ENCODE assay signal across 10 mouse cellular contexts in genomic region chr1:97018978-97019377, GRCm38 (mm10).
A peak's percentile ranks its signal among the peaks of the same experiment; 100 is the strongest.
DNase-seq lines count a peak whose midpoint lies in the region; ATAC-seq and TF ChIP-seq lines count a peak whose summit lies in the region.
"Had no signal": no experiment of that assay in that cellular context is flagged by ENCODE, and none has a peak within 500 bp of the region (broad histone marks: within the 10 kb centered on the region; RNA-seq: fewer than 3 reads in every experiment).

No protein-coding gene starts in this region.

- H3K9ac ChIP-seq in hindbrain, embryonic 14.5 days = no peak overlapping the region
- no peak overlapping the region for H3K9ac ChIP-seq in hindbrain, embryonic 16.5 days (ENCODE audit: low read depth, low read length)
- no peak overlapping the region for H3K9ac ChIP-seq in ES-E14 (ENCODE audit: insufficient read depth, low read depth, low read length, poor library complexity, severe bottlenecking)
- H3K9ac ChIP-seq: liver, embryonic 15.5 days; stomach, embryonic 15.5 days had no signal

- no peak overlapping the region for H3K4me3 ChIP-seq in hindbrain, embryonic 14.5 days (replicated peaks; ENCODE audit: low read length)
- H3K4me3 ChIP-seq in hindbrain, embryonic 16.5 days (ENCODE audit: low read length) = no peak overlapping the region
- no peak overlapping the region for H3K4me3 ChIP-seq in ES-E14 (ENCODE audit: insufficient read depth in 1 of 2, low read depth in 1 of 2, low read length in 2 of 2, poor library complexity in 1 of 2, severe bottlenecking in 1 of 2)
- H3K4me3 ChIP-seq in lung, adult 2 months (replicated peaks; ENCODE audit: extremely low read depth, low read depth, low read length) = no peak overlapping the region
- H3K4me3 ChIP-seq: liver, embryonic 15.5 days; stomach, embryonic 15.5 days had no signal

- no peaks in the 10 kb centered on the region for H3K36me3 ChIP-seq in hindbrain, embryonic 14.5 days (replicated peaks; ENCODE audit: control insufficient read depth, insufficient read depth)
- H3K36me3 ChIP-seq in hindbrain, embryonic 16.5 days (ENCODE audit: control insufficient read depth, insufficient read depth, low read length) = no peaks in the 10 kb centered on the region
- no peaks in the 10 kb centered on the region for H3K36me3 ChIP-seq in ES-E14 (ENCODE audit: control insufficient read depth, insufficient read depth, low read length, poor library complexity, severe bottlenecking)
- H3K36me3 ChIP-seq: liver, embryonic 15.5 days; stomach, embryonic 15.5 days had no signal

- no peaks in the 10 kb centered on the region for H3K27me3 ChIP-seq in hindbrain, embryonic 14.5 days (ENCODE audit: control insufficient read depth, insufficient read depth, low read length)
- no peaks in the 10 kb centered on the region for H3K27me3 ChIP-seq in hindbrain, embryonic 16.5 days (replicated peaks; ENCODE audit: control insufficient read depth, insufficient read depth, low read length)
- H3K27me3 ChIP-seq: liver, embryonic 15.5 days; stomach, embryonic 15.5 days had no signal

- TF ChIP-seq POLR2A in lung, adult 2 months (IDR thresholded peaks at IDR 0.05; ENCODE audit: borderline replicate concordance, extremely low read depth, low read depth, low read length) = no peak

- H3K27ac ChIP-seq in hindbrain, embryonic 14.5 days = no peak overlapping the region
- H3K27ac ChIP-seq in hindbrain, embryonic 16.5 days (ENCODE audit: low read depth, low read length) = no peak overlapping the region
- H3K27ac ChIP-seq in ES-E14 (ENCODE audit: insufficient read depth, low read depth, low read length, poor library complexity, severe bottlenecking) = no peak overlapping the region
- H3K27ac ChIP-seq: liver, embryonic 15.5 days; stomach, embryonic 15.5 days had no signal

- no peak for TF ChIP-seq CTCF in lung, adult 2 months (IDR thresholded peaks at IDR 0.05; ENCODE audit: insufficient read depth, low read length)

- H3K4me1 ChIP-seq in hindbrain, embryonic 14.5 days (replicated peaks; ENCODE audit: control insufficient read depth, insufficient read depth, low read length) = no peaks in the 10 kb centered on the region
- no peaks in the 10 kb centered on the region for H3K4me1 ChIP-seq in hindbrain, embryonic 16.5 days (ENCODE audit: control insufficient read depth, insufficient read depth, low read depth, low read length)
- H3K4me1 ChIP-seq in ES-E14 (ENCODE audit: control insufficient read depth in 2 of 2, insufficient read depth in 2 of 2, low read length in 2 of 2, poor library complexity in 1 of 2) = no peaks in the 10 kb centered on the region
- no peaks in the 10 kb centered on the region for H3K4me1 ChIP-seq in lung, adult 2 months (ENCODE audit: control insufficient read depth, insufficient read depth, low read length)
- H3K4me1 ChIP-seq: liver, embryonic 15.5 days; stomach, embryonic 15.5 days had no signal

- peak; percentile 85 for DNase-seq in hindbrain, embryonic 14.5 days (ENCODE audit: low spot score)
- peak; percentile 54 for DNase-seq in ES-E14 (ENCODE audit: low read depth, low spot score)
- DNase-seq in cerebellum, postnatal 14 days = peak; percentile 73 to 75
- DNase-seq in kidney, postnatal 10 days = peak; percentile 54
- peak; percentile 19 for DNase-seq in lung, adult 2 months
- no peak for DNase-seq in c-Kit-positive CD71-positive TER-119-positive erythroid progenitor cells, embryonic 14.5 days (ENCODE audit: low spot score)
- no peak for DNase-seq in ovary, adult 18-20 months (ENCODE audit: low spot score)

- H3K4me2 ChIP-seq in hindbrain, embryonic 14.5 days (replicated peaks) = no peak overlapping the region
- no peak overlapping the region for H3K4me2 ChIP-seq in hindbrain, embryonic 16.5 days (ENCODE audit: low read length)
- H3K4me2 ChIP-seq: liver, embryonic 15.5 days; stomach, embryonic 15.5 days had no signal

- H3K9me3 ChIP-seq in hindbrain, embryonic 14.5 days (ENCODE audit: control insufficient read depth, low read length) = no peaks in the 10 kb centered on the region
- no peaks in the 10 kb centered on the region for H3K9me3 ChIP-seq in hindbrain, embryonic 16.5 days (ENCODE audit: control insufficient read depth, low read length)
- H3K9me3 ChIP-seq in ES-E14 (ENCODE audit: control insufficient read depth, insufficient read depth, low read depth, low read length) = no peaks in the 10 kb centered on the region
- H3K9me3 ChIP-seq: liver, embryonic 15.5 days; stomach, embryonic 15.5 days had no signal

- ATAC-seq in hindbrain, embryonic 14.5 days (ENCODE audit: low FRiP score) = no peak
- no peak for ATAC-seq in hindbrain, embryonic 16.5 days

- in situ Hi-C loops in ES-E14 (cut with MboI; ENCODE audit: low sequenced_read_pairs in 2 of 2, unreplicated experiment in 2 of 2) = loop anchor here in 1 of 2 experiments (25.0 kb wide), 1 partner anchor 182 kb away; no protein-coding TSS in a partner anchor

TF ChIP-seq in ES-E14, 5 proteins besides CTCF, POLR2A, EP300 and RAD21:
- TF ChIP-seq CHD2 (IDR thresholded peaks at IDR 0.05; ENCODE audit: low read depth, low read length) (no peak), ZNF384 (IDR thresholded peaks at IDR 0.05; ENCODE audit: low read depth, low read length) (peak; percentile 52; the same call in 1 of the 2 replicates), ZC3H11A (IDR thresholded peaks at IDR 0.05; ENCODE audit: borderline replicate concordance, low read depth, low read length) (peak; percentile 80; the same call in 1 of the 2 replicates)

Comparison
In these comparisons a context has a peak if more than half of its experiments do, and no peak if none do; other contexts are left out.
1. DNase-seq: peak in hindbrain, embryonic 14.5 days (single experiment), ES-E14 (single experiment), cerebellum, postnatal 14 days (2 of 2), kidney, postnatal 10 days (single experiment) and lung, adult 2 months (single experiment); none in c-Kit-positive CD71-positive TER-119-positive erythroid progenitor cells, embryonic 14.5 days (single experiment) and ovary, adult 18-20 months (single experiment).